Comparison of ENCODE assay signal across 8 mouse cellular contexts in genomic region chr1:111865467-111865866, GRCm38 (mm10). TPM values are rescaled to one million over a fixed set of nuclear protein-coding genes. Genes with fewer than 3 reads are reported as not detected.
DNase-seq lines count a peak whose midpoint lies in the region; ATAC-seq lines count a peak whose summit lies in the region.

No protein-coding gene starts in this region.

- intact Hi-C loops in gastrocnemius, postnatal 14 days (cut with DNase I; ENCODE audit: low total_unique reads): no loop called here

- no peak overlapping the region for H3K27ac ChIP-seq in kidney, embryonic 16.5 days (ENCODE audit: low read length)
- peak overlapping the region; percentile 98; the same call in 1 of the 2 replicates for H3K27ac ChIP-seq in embryonic facial prominence, embryonic 14.5 days (replicated peaks; ENCODE audit: low read depth, low read length)
- H3K27ac ChIP-seq in midbrain, embryonic 14.5 days (replicated peaks; ENCODE audit: low read depth, low read length): no peak overlapping the region

- H3K4me2 ChIP-seq in kidney, embryonic 16.5 days (replicated peaks; ENCODE audit: low read depth, low read length): peak overlapping the region; percentile 67; the same call in 1 of the 2 replicates
- peak overlapping the region; percentile 51 for H3K4me2 ChIP-seq in embryonic facial prominence, embryonic 14.5 days (ENCODE audit: low read depth, low read length)
- peak overlapping the region; percentile 85 for H3K4me2 ChIP-seq in midbrain, embryonic 14.5 days (ENCODE audit: low read length)

- no peaks in the 10 kb centered on the region for H3K9me3 ChIP-seq in kidney, embryonic 16.5 days (ENCODE audit: low read length)
- no peaks in the 10 kb centered on the region for H3K9me3 ChIP-seq in embryonic facial prominence, embryonic 14.5 days (ENCODE audit: control insufficient read depth, low read length)
- no peaks in the 10 kb centered on the region for H3K9me3 ChIP-seq in midbrain, embryonic 14.5 days (ENCODE audit: control insufficient read depth, low read length)

- H3K27me3 ChIP-seq in kidney, embryonic 16.5 days (ENCODE audit: insufficient read depth, low read length): no peaks in the 10 kb centered on the region
- H3K27me3 ChIP-seq in embryonic facial prominence, embryonic 14.5 days (replicated peaks; ENCODE audit: control insufficient read depth, insufficient read depth, low read length): no peaks in the 10 kb centered on the region
- H3K27me3 ChIP-seq in midbrain, embryonic 14.5 days (ENCODE audit: control insufficient read depth, insufficient read depth, low read length): no peaks in the 10 kb centered on the region

- H3K9ac ChIP-seq in kidney, embryonic 16.5 days (replicated peaks; ENCODE audit: low read length): no peak overlapping the region
- peak overlapping the region; percentile 86; the same call in 1 of the 2 replicates for H3K9ac ChIP-seq in embryonic facial prominence, embryonic 14.5 days (ENCODE audit: low read depth, low read length)
- H3K9ac ChIP-seq in midbrain, embryonic 14.5 days (replicated peaks; ENCODE audit: low read length): no peak overlapping the region

- 0 out of 2 replicates have a peak, but pooled peaks cover 8% of the 10 kb centered on the region for H3K4me1 ChIP-seq in kidney, embryonic 16.5 days (ENCODE audit: insufficient read depth, low read length)
- 0 out of 2 replicates have a peak, but pooled peaks cover 5% of the 10 kb centered on the region for H3K4me1 ChIP-seq in embryonic facial prominence, embryonic 14.5 days (ENCODE audit: control insufficient read depth, insufficient read depth, low read length)
- 0 out of 2 replicates have a peak, but pooled peaks cover 4% of the 10 kb centered on the region for H3K4me1 ChIP-seq in midbrain, embryonic 14.5 days (ENCODE audit: control insufficient read depth, insufficient read depth, low read length)

- no peaks in the 10 kb centered on the region for H3K36me3 ChIP-seq in kidney, embryonic 16.5 days (ENCODE audit: insufficient read depth, low read length)
- H3K36me3 ChIP-seq in embryonic facial prominence, embryonic 14.5 days (ENCODE audit: control insufficient read depth, insufficient read depth, low read length): no peaks in the 10 kb centered on the region
- H3K36me3 ChIP-seq in midbrain, embryonic 14.5 days (ENCODE audit: control insufficient read depth, insufficient read depth, low read length): no peaks in the 10 kb centered on the region

- DNase-seq in cerebellum, adult 9-10 months: peak; percentile 10
- no peak for DNase-seq in cerebellum, postnatal 14 days
- DNase-seq in kidney, postnatal 10 days: no peak
- DNase-seq in embryonic facial prominence, embryonic 14.5 days (ENCODE audit: low spot score): peak; percentile 67
- DNase-seq in midbrain, embryonic 14.5 days: no peak
- DNase-seq in gastrocnemius, postnatal 14 days: no peak

- ATAC-seq in kidney, embryonic 16.5 days (ENCODE audit: low FRiP score, low TSS enrichment): no peak
- ATAC-seq in embryonic facial prominence, embryonic 14.5 days (ENCODE audit: low read depth): no peak; the same call in 1 of the 2 replicates
- no peak for ATAC-seq in midbrain, embryonic 14.5 days (ENCODE audit: low FRiP score, low TSS enrichment)
- ATAC-seq in cerebellum, adult (ENCODE audit: insufficient number of reproducible peaks, low FRiP score, low TSS enrichment): no peak

- H3K4me3 ChIP-seq in kidney, embryonic 16.5 days (ENCODE audit: low read length): no peak overlapping the region; the same call in 1 of the 2 replicates
- peak overlapping the region; percentile 77 for H3K4me3 ChIP-seq in embryonic facial prominence, embryonic 14.5 days (ENCODE audit: low read depth, low read length)
- H3K4me3 ChIP-seq in midbrain, embryonic 14.5 days (replicated peaks; ENCODE audit: low read depth, low read length): no peak overlapping the region; the same call in 1 of the 2 replicates

- 44% methylated on average over 2 of the region's 2 CpGs for WGBS in kidney, embryonic 16.5 days
- WGBS in embryonic facial prominence, embryonic 14.5 days: 46% methylated on average over 2 of the region's 2 CpGs
- WGBS in midbrain, embryonic 14.5 days: 64% methylated on average over 2 of the region's 2 CpGs

RNA-seq across cellular contexts. Expression of gene Dsel, which starts 0.7 kb away (rescaled TPM):
- 8.9 and 9.0 TPM in 2 replicates for polyA plus RNA-seq in kidney, embryonic 16.5 days (2015; fragmentation: Nextera tagmentation; extraction: Ambion mirVana)
- 26.4 and 27.2 TPM in 2 replicates for polyA plus RNA-seq in embryonic facial prominence, embryonic 14.5 days (2014; fragmentation: Nextera tagmentation; extraction: Ambion mirVana)
- polyA plus RNA-seq in midbrain, embryonic 14.5 days (2014; fragmentation: Nextera tagmentation; extraction: Ambion mirVana): 8.1 and 11.1 TPM in 2 replicates
- 10 to 100 TPM in 1 of 2 experiments, 1 to 10 TPM in 1; 7.4 to 10.3 TPM for total RNA-seq in gastrocnemius, postnatal 14 days (2021)

Comparison
In these comparisons a context has a peak if more than half of its experiments do, and no peak if none do; other contexts are left out.
1. DNase-seq: peak in cerebellum, adult 9-10 months (single experiment) and embryonic facial prominence, embryonic 14.5 days (single experiment); none in cerebellum, postnatal 14 days (0 of 2), kidney, postnatal 10 days (single experiment), midbrain, embryonic 14.5 days (single experiment) and gastrocnemius, postnatal 14 days (single experiment).
2. Peak in every context shown above with its lines, with median percentiles within 50 percentile points of each other: H3K4me2 ChIP-seq.